Mouse (Mus musculus) hindlimb bud, embryonic 11.5 days (tissue): ENCODE results near the gene Xylt2.

ENCODE experiments used
- DNase-seq: peaks from one replicate; pipeline ENCODE4 v3.0.0-alpha.2; 2012; ENCODE audit warnings: low read depth, low spot score; ENCODE audit errors: extremely low spot score

Gene Xylt2

DNA sequence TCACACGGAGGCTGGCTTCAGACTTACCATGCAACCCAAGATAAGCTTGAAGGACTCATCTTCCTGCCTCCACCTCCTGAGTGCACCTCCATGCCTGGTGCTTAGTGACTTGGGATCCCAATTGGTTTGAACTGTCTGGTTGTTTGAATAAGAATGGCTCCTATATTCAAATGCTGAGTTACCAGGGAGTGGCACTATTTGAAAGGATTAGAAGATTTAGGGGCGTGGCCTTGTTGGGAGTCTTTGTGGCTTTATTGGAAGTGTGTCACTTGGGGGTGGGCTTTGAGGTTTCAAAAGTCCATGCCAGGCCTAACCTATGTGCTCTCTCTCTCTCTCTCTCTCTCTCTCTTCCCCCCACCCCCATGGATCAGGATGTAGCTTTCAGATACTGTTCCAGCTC is 59.7 kb downstream of the Xylt2 start:
- no peak for DNase-seq

DNA sequence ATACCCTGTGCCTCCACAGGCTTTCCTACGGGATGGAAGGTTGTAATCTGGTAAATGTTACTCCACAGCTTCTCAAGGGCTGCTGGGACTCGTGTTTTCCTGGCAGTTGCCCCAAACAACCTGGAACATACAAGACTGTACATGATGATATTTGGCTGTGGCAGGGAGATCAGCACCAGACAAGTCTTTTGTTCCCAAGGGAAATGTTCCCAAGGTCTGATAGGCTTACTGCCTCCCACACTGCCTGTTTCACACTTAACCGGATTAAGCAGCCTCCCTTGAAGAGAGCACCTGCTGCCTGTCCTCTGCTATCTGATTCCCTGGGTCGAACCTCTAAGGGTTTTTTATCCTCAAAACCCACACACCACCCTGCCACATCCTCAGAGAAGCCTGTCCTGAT is 61.8 kb downstream of the Xylt2 start:
- DNase-seq, result no peak

DNA sequence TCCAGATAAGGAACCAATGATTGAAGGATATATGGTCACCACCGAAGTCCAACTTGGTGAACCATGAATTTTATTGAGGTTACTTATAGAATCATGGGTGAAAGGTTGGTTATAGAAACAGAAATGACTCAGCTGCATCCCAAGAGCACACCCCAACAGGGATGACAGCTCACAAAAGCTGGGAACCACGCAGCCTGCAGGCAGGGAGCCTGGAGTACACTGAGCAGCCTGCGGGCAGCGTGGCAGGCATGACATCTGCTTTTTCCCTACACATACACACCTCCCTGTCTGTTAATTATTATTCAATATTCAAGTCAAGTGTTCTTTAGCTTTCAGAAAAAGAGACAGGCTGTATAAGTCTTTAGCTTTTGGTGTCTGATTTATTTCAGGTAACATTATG is 62.7 kb downstream of the Xylt2 start:
- no peak for DNase-seq
